Mouse (Mus musculus): ENCODE results near the gene Pmm1.
A peak's percentile ranks its signal among the peaks of the same experiment; 100 is the strongest.
"Not testable (repeated sequence)": the region's sequence is repeated elsewhere in the genome, so short reads cannot be mapped to it uniquely, and the experiment has no call there.

Pmm1 gene

GRCm38 (mm10) chr15:81960171-81961077 is at the start of gene Pmm1:
Pmm1 (minus strand) TSS chr15:81960930.
- DNase-seq (ENCODE audit: low read depth): peak; percentile 98

- peak; percentile 70 for DNase-seq (ENCODE audit: low read depth)
These were observed 43.5 kb upstream of the Pmm1 start for GRCm38 (mm10) chr15:82004257-82004656.

GRCm38 (mm10) chr15:81993992-81994391 is 33.3 kb upstream of the Pmm1 start:
- no peak for DNase-seq (ENCODE audit: low read depth)

- DNase-seq (ENCODE audit: low read depth): peak; percentile 71
These were observed 29.8 kb upstream of the Pmm1 start for GRCm38 (mm10) chr15:81990549-81990948.

GRCm38 (mm10) chr15:81989371-81990062 is 28.8 kb upstream of the Pmm1 start:
- DNase-seq (ENCODE audit: low read depth): peak; percentile 90

- DNase-seq (ENCODE audit: low read depth): no peak
These were observed 26.9 kb upstream of the Pmm1 start, which contains the start of gene Xrcc6 for GRCm38 (mm10) chr15:81987646-81988045. Xrcc6 (plus strand) TSS chr15:81987835.

- no peak for DNase-seq (ENCODE audit: low read depth)
These were observed 24.8 kb upstream of the Pmm1 start for GRCm38 (mm10) chr15:81985267-81986161.

- DNase-seq (ENCODE audit: low read depth): no peak
These were observed 21.4 kb upstream of the Pmm1 start for GRCm38 (mm10) chr15:81982173-81982572.

- DNase-seq (ENCODE audit: low read depth): no peak
These were observed 19.6 kb upstream of the Pmm1 start, which contains the start of gene 1700029P11Rik for GRCm38 (mm10) chr15:81980321-81980720. 1700029P11Rik (plus strand) TSS chr15:81980540.

- DNase-seq (ENCODE audit: low read depth): not testable (repeated sequence)
These were observed 14.4 kb upstream of the Pmm1 start for GRCm38 (mm10) chr15:81975156-81975555.

GRCm38 (mm10) chr15:81970498-81970897 is 9.8 kb upstream of the Pmm1 start:
- not testable (repeated sequence) for DNase-seq (ENCODE audit: low read depth)

- not testable (repeated sequence) for DNase-seq (ENCODE audit: low read depth)
These were observed 8.9 kb upstream of the Pmm1 start for GRCm38 (mm10) chr15:81969635-81970034.

GRCm38 (mm10) chr15:81969173-81969572 is 8.4 kb upstream of the Pmm1 start:
- DNase-seq (ENCODE audit: low read depth): no peak

GRCm38 (mm10) chr15:81968447-81968846 is 7.7 kb upstream of the Pmm1 start:
- no peak for DNase-seq (ENCODE audit: low read depth)

- DNase-seq (ENCODE audit: low read depth): no peak
These were observed 7.1 kb upstream of the Pmm1 start for GRCm38 (mm10) chr15:81967821-81968220.

GRCm38 (mm10) chr15:81966062-81966829 is 5.5 kb upstream of the Pmm1 start:
- no peak for DNase-seq (ENCODE audit: low read depth)

GRCm38 (mm10) chr15:81964980-81965545 is 4.3 kb upstream of the Pmm1 start:
- no peak for DNase-seq (ENCODE audit: low read depth)

- DNase-seq (ENCODE audit: low read depth): no peak
These were observed 3.5 kb upstream of the Pmm1 start for GRCm38 (mm10) chr15:81964262-81964661.

GRCm38 (mm10) chr15:81961078-81961451 is 335 bp upstream of the Pmm1 start:
- DNase-seq (ENCODE audit: low read depth): no peak

- no peak for DNase-seq (ENCODE audit: low read depth)
These were observed 1.8 kb downstream of the Pmm1 start for GRCm38 (mm10) chr15:81958906-81959305.

- no peak for DNase-seq (ENCODE audit: low read depth)
These were observed 3.1 kb downstream of the Pmm1 start for GRCm38 (mm10) chr15:81957598-81957997.

Measured in c-Kit-positive CD71-positive TER-119-negative erythroid progenitor cells, embryonic 14.5 days (primary cell).